Mouse (Mus musculus): Measurements from ENCODE around the gene Map6.

GRCm38 (mm10) chr7:99340736-99341135 is 73.5 kb downstream of the Map6 start:
- TF ChIP-seq TAL1 (IDR thresholded peaks at IDR 0.05; ENCODE audit: low read length) (no peak), GATA1 (IDR thresholded peaks at IDR 0.05; ENCODE audit: low read length) (no peak)

All from erythroblast, embryonic 14.5 days (primary cell).